Mouse (Mus musculus) lung, postnatal 0 days (tissue): ENCODE data around the gene Itpripl1.
A peak's percentile ranks its signal among the peaks of the same experiment; 100 is the strongest.

ENCODE experiments used
- CTCF ChIP-seq: IDR thresholded peaks from 2 replicates; pipeline ENCODE4 v1.5.1; 2016; ENCODE audit warnings: antibody characterized with exemption, mild to moderate bottlenecking
- EP300 ChIP-seq: IDR thresholded peaks from 2 replicates; pipeline ENCODE4 v1.6.1; 2016; ENCODE audit warnings: antibody characterized with exemption, mild to moderate bottlenecking, control low read depth

- TF ChIP-seq CTCF (no peak), EP300 (peak; percentile 66; the same call in 1 of the 2 replicates)
Observed at GRCm38 (mm10) chr2:127136979-127137378, 6.3 kb downstream of the Itpripl1 start.
